Mouse (Mus musculus) liver, adult 2 months (tissue): ENCODE results near the gene Rnf212.

Experiments
- CTCF ChIP-seq: fragments of 200-500 bp; IDR thresholded peaks from 2 replicates; pipeline ENCODE4 v1.5.1; 2011; ENCODE audit warnings: low read depth, low read length, control low read depth
- POLR2A ChIP-seq: fragments of 200-500 bp; IDR thresholded peaks from 2 replicates; pipeline ENCODE4 v1.6.1; 2011; ENCODE audit warnings: low read length, control low read depth; ENCODE audit not compliant: insufficient read depth; ENCODE audit errors: extremely low read depth

GRCm38 (mm10) chr5:108774630-108775306, at the start of gene Rnf212:
- TF ChIP-seq POLR2A (no peak), CTCF (no peak)
